Mouse (Mus musculus) liver, adult (tissue): ENCODE measurements around the gene Fpgs.

Experiments used
- GATA4 ChIP-seq: IDR thresholded peaks from 2 replicates; pipeline ENCODE4 v1.6.1; 2014; ENCODE audit warnings: mild to moderate bottlenecking, low read length; ENCODE audit not compliant: insufficient replicate concordance

Fpgs gene

GRCm38 (mm10) chr2:32732695-32733094, 28.8 kb upstream of the Fpgs start:
- TF ChIP-seq GATA4: no peak

- TF ChIP-seq GATA4: no peak
Measured at GRCm38 (mm10) chr2:32731911-32732310, 28.0 kb upstream of the Fpgs start.

- no peak for TF ChIP-seq GATA4
Measured at GRCm38 (mm10) chr2:32730854-32731253, 26.9 kb upstream of the Fpgs start.

GRCm38 (mm10) chr2:32729547-32729946, 25.6 kb upstream of the Fpgs start:
- no peak for TF ChIP-seq GATA4

- peak; percentile 45; the same call in 1 of the 2 replicates for TF ChIP-seq GATA4
Measured at GRCm38 (mm10) chr2:32728463-32728862, 24.5 kb upstream of the Fpgs start.

GRCm38 (mm10) chr2:32727435-32727834, 23.5 kb upstream of the Fpgs start:
- no peak for TF ChIP-seq GATA4

- TF ChIP-seq GATA4: no peak
Measured at GRCm38 (mm10) chr2:32724832-32725790, 21.2 kb upstream of the Fpgs start.

GRCm38 (mm10) chr2:32724149-32724548, 20.2 kb upstream of the Fpgs start:
- TF ChIP-seq GATA4: no peak

- no peak for TF ChIP-seq GATA4
Measured at GRCm38 (mm10) chr2:32722581-32722980, 18.6 kb upstream of the Fpgs start.

GRCm38 (mm10) chr2:32722046-32722445, 18.1 kb upstream of the Fpgs start:
- no peak for TF ChIP-seq GATA4

- TF ChIP-seq GATA4: no peak
Measured at GRCm38 (mm10) chr2:32720681-32721229, 16.8 kb upstream of the Fpgs start, which contains the start of gene Sh2d3c. Gene Sh2d3c, plus strand, starts transcription at chr2:32721055.

GRCm38 (mm10) chr2:32720053-32720452, 16.1 kb upstream of the Fpgs start:
- no peak for TF ChIP-seq GATA4

GRCm38 (mm10) chr2:32718761-32719160, 14.8 kb upstream of the Fpgs start:
- TF ChIP-seq GATA4: no peak

- no peak; the same call in 1 of the 2 replicates for TF ChIP-seq GATA4
Measured at GRCm38 (mm10) chr2:32714987-32715425, 11.1 kb upstream of the Fpgs start.

- no peak for TF ChIP-seq GATA4
Measured at GRCm38 (mm10) chr2:32714117-32714986, 10.4 kb upstream of the Fpgs start.
